ENCODE assay signal across 23 mouse cellular contexts in genomic region chr5:150265005-150265404, GRCm38 (mm10).
DNase-seq lines count a peak whose midpoint lies in the region; ATAC-seq and TF ChIP-seq lines count a peak whose summit lies in the region.
"Had no signal": no experiment of that assay in that cellular context is flagged by ENCODE, and none has a peak within 500 bp of the region (broad histone marks: within the 10 kb centered on the region; RNA-seq: fewer than 3 reads in every experiment).

No protein-coding gene starts in this region.

- no peak overlapping the region; the same call in 1 of the 2 replicates for H3K4me3 ChIP-seq in layer of hippocampus, adult 2 months
- no peak overlapping the region for H3K4me3 ChIP-seq in intestine, embryonic 14.5 days (ENCODE audit: low read depth, low read length)
- H3K4me3 ChIP-seq in intestine, embryonic 15.5 days (replicated peaks): no peak overlapping the region
- H3K4me3 ChIP-seq in intestine, postnatal 0 days (ENCODE audit: low read depth, low read length): no peak overlapping the region
- H3K4me3 ChIP-seq in forebrain, embryonic 11.5 days (ENCODE audit: low read depth, low read length): no peak overlapping the region
- H3K4me3 ChIP-seq in midbrain, embryonic 11.5 days (ENCODE audit: low read depth, low read length): no peak overlapping the region
- H3K4me3 ChIP-seq: embryonic facial prominence, embryonic 13.5 days; embryonic facial prominence, embryonic 15.5 days; erythroblast, embryonic 14.5 days; forebrain, embryonic 10.5 days; forebrain, embryonic 13.5 days; forebrain, embryonic 15.5 days had no signal

- H3K9ac ChIP-seq in intestine, embryonic 14.5 days (ENCODE audit: low read length): no peak overlapping the region
- H3K9ac ChIP-seq in intestine, embryonic 15.5 days: no peak overlapping the region
- H3K9ac ChIP-seq in intestine, postnatal 0 days (ENCODE audit: low read depth, low read length): no peak overlapping the region
- H3K9ac ChIP-seq in forebrain, embryonic 11.5 days (ENCODE audit: low read length): no peak overlapping the region
- H3K9ac ChIP-seq in midbrain, embryonic 11.5 days (ENCODE audit: low read length): no peak overlapping the region
- H3K9ac ChIP-seq: embryonic facial prominence, embryonic 13.5 days; embryonic facial prominence, embryonic 15.5 days; forebrain, embryonic 13.5 days; forebrain, embryonic 15.5 days; forebrain, postnatal 0 days had no signal

- H3K9me3 ChIP-seq in intestine, embryonic 14.5 days (ENCODE audit: control insufficient read depth, low read length): 0 out of 2 replicates have a peak, but pooled peaks cover 4% of the 10 kb centered on the region
- H3K9me3 ChIP-seq in intestine, embryonic 15.5 days: no peaks in the 10 kb centered on the region
- H3K9me3 ChIP-seq in intestine, postnatal 0 days (ENCODE audit: control insufficient read depth): 0 out of 2 replicates have a peak, but pooled peaks cover 3% of the 10 kb centered on the region
- H3K9me3 ChIP-seq in forebrain, embryonic 11.5 days (ENCODE audit: control insufficient read depth, low read length): no peaks in the 10 kb centered on the region
- no peaks in the 10 kb centered on the region; the same call in 1 of the 2 replicates for H3K9me3 ChIP-seq in midbrain, embryonic 11.5 days (ENCODE audit: control insufficient read depth, low read length)
- H3K9me3 ChIP-seq: embryonic facial prominence, embryonic 15.5 days; forebrain, embryonic 15.5 days had no signal

- H3K27me3 ChIP-seq in intestine, embryonic 14.5 days (replicated peaks; ENCODE audit: control insufficient read depth, insufficient read depth, low read length): no peaks in the 10 kb centered on the region
- H3K27me3 ChIP-seq in intestine, embryonic 15.5 days (replicated peaks): no peaks in the 10 kb centered on the region
- H3K27me3 ChIP-seq in intestine, postnatal 0 days (replicated peaks; ENCODE audit: control insufficient read depth, insufficient read depth, low read length): no peaks in the 10 kb centered on the region
- no peaks in the 10 kb centered on the region for H3K27me3 ChIP-seq in forebrain, embryonic 11.5 days (ENCODE audit: control insufficient read depth, insufficient read depth, low read length)
- H3K27me3 ChIP-seq in midbrain, embryonic 11.5 days (ENCODE audit: control insufficient read depth, insufficient read depth, low read length): no peaks in the 10 kb centered on the region
- H3K27me3 ChIP-seq: embryonic facial prominence, embryonic 13.5 days; embryonic facial prominence, embryonic 15.5 days; forebrain, embryonic 13.5 days; forebrain, embryonic 15.5 days had no signal

- no peak for TF ChIP-seq CTCF in layer of hippocampus, adult 2 months (conservative IDR thresholded peaks at IDR 0.05)
- TF ChIP-seq CTCF in intestine, postnatal 0 days (IDR thresholded peaks at IDR 0.05; ENCODE audit: low read depth): no peak

- H3K36me3 ChIP-seq in intestine, embryonic 14.5 days (ENCODE audit: control insufficient read depth, insufficient read depth, low read length): no peaks in the 10 kb centered on the region
- H3K36me3 ChIP-seq in intestine, embryonic 15.5 days: no peaks in the 10 kb centered on the region
- no peaks in the 10 kb centered on the region for H3K36me3 ChIP-seq in intestine, postnatal 0 days (ENCODE audit: control insufficient read depth, insufficient read depth)
- H3K36me3 ChIP-seq in forebrain, embryonic 11.5 days (ENCODE audit: control insufficient read depth, insufficient read depth, low read length): no peaks in the 10 kb centered on the region
- H3K36me3 ChIP-seq in midbrain, embryonic 11.5 days (ENCODE audit: control insufficient read depth, insufficient read depth, low read length): no peaks in the 10 kb centered on the region
- H3K36me3 ChIP-seq: embryonic facial prominence, embryonic 13.5 days; embryonic facial prominence, embryonic 15.5 days; forebrain, embryonic 10.5 days; forebrain, embryonic 15.5 days had no signal

- no peak overlapping the region for H3K4me2 ChIP-seq in intestine, embryonic 14.5 days (ENCODE audit: low read length)
- H3K4me2 ChIP-seq in intestine, embryonic 15.5 days (replicated peaks): no peak overlapping the region
- no peak overlapping the region for H3K4me2 ChIP-seq in intestine, postnatal 0 days (replicated peaks; ENCODE audit: low read depth)
- no peak overlapping the region for H3K4me2 ChIP-seq in forebrain, embryonic 11.5 days (ENCODE audit: low read depth, low read length, severe bottlenecking)
- no peak overlapping the region for H3K4me2 ChIP-seq in midbrain, embryonic 11.5 days
- H3K4me2 ChIP-seq: embryonic facial prominence, embryonic 13.5 days; embryonic facial prominence, embryonic 15.5 days; forebrain, embryonic 13.5 days; forebrain, embryonic 15.5 days had no signal

- no peak for DNase-seq in layer of hippocampus, adult 2 months (ENCODE audit: low spot score in 2 of 2)
- DNase-seq in layer of hippocampus, postnatal 10 days (ENCODE audit: low spot score in 2 of 2): no peak
- DNase-seq in intestine, embryonic 14.5 days (ENCODE audit: low spot score): no peak
- DNase-seq in forebrain, embryonic 11.5 days (ENCODE audit: low spot score): no peak
- DNase-seq in midbrain, embryonic 11.5 days (ENCODE audit: low spot score, missing footprints): no peak
- no peak for DNase-seq in adrenal gland, adult (ENCODE audit: inconsistent age in 2 of 2, low spot score in 1 of 2)
- DNase-seq: adrenal gland, adult 8-10 months; adrenal gland, postnatal 14 days; adrenal gland, postnatal 36 days; cerebellum, adult 11-12 months; cerebellum, adult 9-10 months; cerebellum, postnatal 10 days; cerebellum, postnatal 25 days; embryo, embryonic 11 days; forebrain, postnatal 0 days had no signal

- 36% methylated on average over 1 of the region's 1 CpGs for WGBS in intestine, embryonic 14.5 days
- WGBS in intestine, embryonic 15.5 days: 31% methylated on average over 1 of the region's 1 CpGs
- WGBS in intestine, postnatal 0 days: 16% methylated on average over 1 of the region's 1 CpGs
- 65% methylated on average over 1 of the region's 1 CpGs for WGBS in forebrain, embryonic 11.5 days
- 64% methylated on average over 1 of the region's 1 CpGs for WGBS in midbrain, embryonic 11.5 days

- H3K4me1 ChIP-seq in intestine, embryonic 14.5 days (replicated peaks; ENCODE audit: control insufficient read depth, insufficient read depth, low read length): peaks cover 26% of the 10 kb centered on the region
- H3K4me1 ChIP-seq in intestine, embryonic 15.5 days (replicated peaks): peaks cover 30% of the 10 kb centered on the region
- H3K4me1 ChIP-seq in intestine, postnatal 0 days (replicated peaks; ENCODE audit: control insufficient read depth, insufficient read depth, low read length): no peaks in the 10 kb centered on the region
- H3K4me1 ChIP-seq in forebrain, embryonic 11.5 days (replicated peaks; ENCODE audit: control insufficient read depth, insufficient read depth, low read length): no peaks in the 10 kb centered on the region
- no peaks in the 10 kb centered on the region for H3K4me1 ChIP-seq in midbrain, embryonic 11.5 days (ENCODE audit: control insufficient read depth, insufficient read depth, low read length)

- H3K27ac ChIP-seq in layer of hippocampus, adult 2 months: peak overlapping the region; percentile 32; the same call in 1 of the 2 replicates
- no peak overlapping the region for H3K27ac ChIP-seq in intestine, embryonic 14.5 days (ENCODE audit: low read depth)
- 0 out of 2 replicates have a peak overlapping the region, but pooled peaks have one; percentile 23 for H3K27ac ChIP-seq in intestine, embryonic 15.5 days
- no peak overlapping the region for H3K27ac ChIP-seq in intestine, postnatal 0 days (ENCODE audit: low read depth, low read length)
- H3K27ac ChIP-seq in forebrain, embryonic 11.5 days (ENCODE audit: low read depth, low read length): no peak overlapping the region
- H3K27ac ChIP-seq in midbrain, embryonic 11.5 days (ENCODE audit: low read depth, low read length): no peak overlapping the region
- H3K27ac ChIP-seq: embryonic facial prominence, embryonic 13.5 days; embryonic facial prominence, embryonic 15.5 days; forebrain, embryonic 10.5 days; forebrain, embryonic 13.5 days; forebrain, embryonic 15.5 days had no signal

- 0 out of 2 replicates have a peak, but pooled peaks have one; percentile 28 for ATAC-seq in intestine, embryonic 14.5 days (replicated peaks; ENCODE audit: low FRiP score, low TSS enrichment, low read depth)
- ATAC-seq in intestine, embryonic 15.5 days: peak; percentile 69
- ATAC-seq in intestine, postnatal 0 days: peak; percentile 59
- no peak for ATAC-seq in forebrain, embryonic 11.5 days (replicated peaks; ENCODE audit: low FRiP score)
- no peak for ATAC-seq in midbrain, embryonic 11.5 days (ENCODE audit: low FRiP score)
- ATAC-seq: forebrain, embryonic 13.5 days; forebrain, embryonic 15.5 days; forebrain, postnatal 0 days had no signal

Comparison
In these comparisons a context has a peak if more than half of its experiments do, and no peak if none do; other contexts are left out.
1. H3K27ac ChIP-seq: peak in layer of hippocampus, adult 2 months (single experiment) and intestine, embryonic 15.5 days (single experiment); none in intestine, embryonic 14.5 days (single experiment), intestine, postnatal 0 days (single experiment), forebrain, embryonic 11.5 days (single experiment) and midbrain, embryonic 11.5 days (single experiment).
2. ATAC-seq: peak in intestine, embryonic 14.5 days (single experiment), intestine, embryonic 15.5 days (single experiment) and intestine, postnatal 0 days (single experiment); none in forebrain, embryonic 11.5 days (single experiment) and midbrain, embryonic 11.5 days (single experiment).